Mouse (Mus musculus): ENCODE measurements around the gene Porcn.

DNA sequence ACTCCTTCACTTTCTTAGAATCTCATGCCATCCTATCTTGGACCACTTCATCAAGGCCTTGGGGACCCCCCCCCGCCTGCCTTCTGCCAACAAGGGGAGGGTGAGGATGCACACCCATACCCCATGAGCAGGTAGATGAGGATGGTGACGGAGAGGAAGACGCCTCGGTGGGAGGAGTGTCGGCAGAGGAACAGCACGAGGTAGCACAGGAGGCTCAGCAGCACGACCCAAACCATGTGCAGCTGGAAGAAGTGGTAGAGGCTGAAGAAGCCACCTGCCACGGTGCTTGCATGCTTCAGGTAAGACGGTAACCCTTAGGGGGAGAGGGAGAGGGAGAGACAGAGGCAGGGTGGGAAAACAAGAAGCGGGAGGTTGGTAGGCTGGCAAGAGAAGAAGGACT is 2.2 kb downstream of the Porcn start:
- TF ChIP-seq POLR2A (IDR thresholded peaks at IDR 0.05; ENCODE audit: insufficient read length, low read depth) (no peak), MAX (IDR thresholded peaks at IDR 0.05; ENCODE audit: low read depth) (no peak), E2F4 (IDR thresholded peaks at IDR 0.05; ENCODE audit: insufficient read depth) (no peak), MYOG (IDR thresholded peaks at IDR 0.05; ENCODE audit: control insufficient read depth in 1 of 3, insufficient read depth in 1 of 3, insufficient read length in 2 of 3, low read depth in 2 of 3) (no peak)

Data from myocyte (in vitro differentiated cells).